ENCODE assay signal across 28 mouse cellular contexts in the genomic region with DNA sequence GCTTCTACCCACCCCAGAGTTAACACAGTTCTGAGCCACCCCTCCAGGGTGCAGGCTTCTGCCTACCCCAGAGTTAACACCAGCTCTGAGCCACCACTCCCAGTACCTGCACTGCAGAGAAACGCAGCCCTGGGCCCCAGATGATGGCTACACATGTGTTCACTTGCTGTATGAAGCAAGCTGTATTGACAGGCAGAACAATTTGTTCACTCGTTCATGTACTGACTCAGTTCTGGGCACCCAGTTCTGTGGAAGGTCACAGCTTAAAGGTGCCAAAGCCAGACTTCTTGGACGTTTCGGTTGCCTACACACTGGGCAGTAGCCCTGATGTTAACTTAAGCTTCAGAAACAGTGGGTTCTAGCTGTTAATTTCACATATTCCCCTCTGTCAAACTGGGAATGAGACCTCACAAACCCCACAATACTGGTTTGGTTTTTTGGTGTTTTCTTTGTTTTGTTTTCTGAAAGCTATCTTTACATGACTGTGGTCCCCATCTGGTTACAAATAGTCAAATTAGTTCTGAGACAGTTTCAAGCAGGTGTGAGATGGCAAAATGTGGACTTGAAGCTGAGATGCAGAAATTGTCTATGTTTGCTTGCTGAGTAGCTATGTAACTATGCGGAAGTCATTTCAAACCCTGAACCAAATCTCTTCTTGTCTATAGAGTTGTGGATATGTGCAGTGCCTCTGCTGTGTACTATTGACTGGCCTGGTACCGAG. TPM values are rescaled to one million over a fixed set of nuclear protein-coding genes. Genes with fewer than 3 reads are reported as not detected.
A peak's percentile ranks its signal among the peaks of the same experiment; 100 is the strongest.
DNase-seq lines count a peak whose midpoint lies in the region; ATAC-seq and TF ChIP-seq lines count a peak whose summit lies in the region.
"Had no signal": no experiment of that assay in that cellular context is flagged by ENCODE, and none has a peak within 500 bp of the region (broad histone marks: within the 10 kb centered on the region; RNA-seq: fewer than 3 reads in every experiment).

No protein-coding gene starts in this region.

- intact Hi-C loops in gastrocnemius, adult 2 months (cut with DNase I): no loop called here

- no peaks in the 10 kb centered on the region for H3K27me3 ChIP-seq in liver, adult 2 months (ENCODE audit: control insufficient read depth, insufficient read depth, low read length)
- H3K27me3 ChIP-seq: embryonic facial prominence, embryonic 13.5 days; forebrain, embryonic 12.5 days; forebrain, embryonic 15.5 days; heart, embryonic 12.5 days; heart, embryonic 15.5 days; hindbrain, embryonic 13.5 days; intestine, embryonic 15.5 days had no signal

- no peak for TF ChIP-seq CTCF in gastrocnemius, adult 2 months (IDR thresholded peaks at IDR 0.05)
- no peak for TF ChIP-seq CTCF in liver, adult 2 months (IDR thresholded peaks at IDR 0.05; ENCODE audit: low read depth, low read length)
- no peak for TF ChIP-seq CTCF in bone marrow, adult 2 months (IDR thresholded peaks at IDR 0.05; ENCODE audit: control insufficient read depth, insufficient read depth, low read length)

- H3K9ac ChIP-seq in liver, adult 2 months (ENCODE audit: low read depth, low read length): no peak overlapping the region
- H3K9ac ChIP-seq: embryonic facial prominence, embryonic 13.5 days; forebrain, embryonic 12.5 days; forebrain, embryonic 15.5 days; heart, embryonic 12.5 days; heart, embryonic 15.5 days; hindbrain, embryonic 13.5 days; intestine, embryonic 15.5 days had no signal

- peaks cover 3% of the 10 kb centered on the region; the same call in 1 of the 2 replicates for H3K36me3 ChIP-seq in liver, adult 2 months (ENCODE audit: control insufficient read depth, insufficient read depth, low read length)
- H3K36me3 ChIP-seq: forebrain, embryonic 15.5 days; heart, embryonic 15.5 days; hindbrain, embryonic 13.5 days had no signal

- no peak for DNase-seq in gastrocnemius, adult 2 months
- no peak for DNase-seq in gastrocnemius, adult 18-20 months (ENCODE audit: low spot score)
- peak; percentile 68 for DNase-seq in liver, adult 2 months (ENCODE audit: extremely low read depth, low read depth, low spot score)
- no peak for DNase-seq in liver
- DNase-seq: adrenal gland, adult 2 months; adrenal gland, postnatal 14 days; B cell, adult 2 months; cerebellum, adult 11-12 months; cerebellum, adult 8-10 months; cerebellum, postnatal 10 days; cerebellum, postnatal 36 days; embryo, embryonic 11 days; gastrocnemius, postnatal 36 days; heart, postnatal 10 days; heart, postnatal 36 days had no signal

- H3K4me3 ChIP-seq in gastrocnemius, adult 2 months: no peak overlapping the region
- no peak overlapping the region for H3K4me3 ChIP-seq in liver, adult 2 months (ENCODE audit: insufficient read depth, low read depth, low read length)
- no peak overlapping the region for H3K4me3 ChIP-seq in bone marrow, adult 2 months (replicated peaks; ENCODE audit: control insufficient read depth, low read depth, low read length)
- H3K4me3 ChIP-seq: embryonic facial prominence, embryonic 10.5 days; embryonic facial prominence, embryonic 13.5 days; erythroblast, embryonic 14.5 days; forebrain, embryonic 12.5 days; forebrain, embryonic 15.5 days; heart, embryonic 12.5 days; heart, embryonic 15.5 days; hindbrain, embryonic 10.5 days; hindbrain, embryonic 13.5 days; intestine, embryonic 15.5 days had no signal

- no peak for ATAC-seq in monocyte, adult 5-6 weeks (replicated peaks; ENCODE audit: insufficient number of reproducible peaks, low FRiP score, low TSS enrichment, poor library complexity, severe bottlenecking)
- ATAC-seq: forebrain, embryonic 15.5 days; hindbrain, embryonic 16.5 days; intestine, embryonic 15.5 days had no signal

- H3K79me2 ChIP-seq in liver, adult 2 months (ENCODE audit: control insufficient read depth, insufficient read depth, low read length): no peaks in the 10 kb centered on the region

- H3K27ac ChIP-seq in gastrocnemius, adult 2 months: peak overlapping the region; percentile 28; the same call in 1 of the 2 replicates
- no peak overlapping the region for H3K27ac ChIP-seq in liver, adult 2 months (replicated peaks; ENCODE audit: insufficient read depth, low read depth, low read length)
- H3K27ac ChIP-seq in bone marrow, adult 2 months (ENCODE audit: control insufficient read depth, insufficient read depth, low read depth, low read length, poor library complexity): peak overlapping the region; percentile 9; the same call in 1 of the 2 replicates
- H3K27ac ChIP-seq: embryonic facial prominence, embryonic 10.5 days; embryonic facial prominence, embryonic 13.5 days; forebrain, embryonic 12.5 days; forebrain, embryonic 15.5 days; heart, embryonic 15.5 days; hindbrain, embryonic 10.5 days; hindbrain, embryonic 13.5 days; intestine, embryonic 15.5 days had no signal

- peaks cover 2% of the 10 kb centered on the region; the same call in 1 of the 2 replicates for H3K4me1 ChIP-seq in liver, adult 2 months (ENCODE audit: control insufficient read depth, insufficient read depth, low read length)
- no peaks in the 10 kb centered on the region; the same call in 1 of the 2 replicates for H3K4me1 ChIP-seq in bone marrow, adult 2 months (ENCODE audit: control insufficient read depth, insufficient read depth, low read length)
- H3K4me1 ChIP-seq: forebrain, embryonic 12.5 days; forebrain, embryonic 15.5 days; hindbrain, embryonic 10.5 days had no signal

- 49% methylated on average over 6 of the region's 6 CpGs for WGBS in liver, adult 2 months
- 78% methylated on average over 6 of the region's 6 CpGs for WGBS in bone marrow, adult 2 months

- TF ChIP-seq POLR2A in liver, adult 2 months (IDR thresholded peaks at IDR 0.05; ENCODE audit: extremely low read depth, insufficient read depth, low read length): no peak
- TF ChIP-seq POLR2A in bone marrow, adult 2 months (IDR thresholded peaks at IDR 0.05; ENCODE audit: borderline replicate concordance, control insufficient read depth, low read depth, low read length): no peak

RNA-seq across cellular contexts. Expression of gene Tram2, which starts 41.0 kb away (rescaled TPM):
- total RNA-seq in gastrocnemius, adult 2 months (2021): 1 to 10 TPM; 2.6 to 3.4 TPM
- total RNA-seq in gastrocnemius, adult 18-20 months (2021): 1 to 10 TPM; 2.4 to 2.5 TPM
- 2.5 and 2.8 TPM in 2 replicates for total RNA-seq in liver, adult 2 months (2014; rRNA removed)
- 4.1 and 4.3 TPM in 2 replicates for polyA plus RNA-seq in liver, adult 2 months (2012; rRNA removed)
- polyA plus RNA-seq in bone marrow, adult 2 months (2011; ENCODE audit: insufficient read depth, insufficient read length, low replicate concordance, missing spikeins): 3.1 and 6.7 TPM in 2 replicates
- 1.1 to 4.7 TPM (median 2.1 TPM) in 3 replicates for total RNA-seq in monocyte, adult 5-6 weeks (2017)
- polyA plus RNA-seq: erythroblast, embryonic 14.5 days had no signal
